Mouse (Mus musculus) cerebellum, adult 2 months (tissue): ENCODE results near the gene Il12a. TPM values are rescaled to one million over a fixed set of nuclear protein-coding genes. Genes with fewer than 3 reads are reported as not detected.
A peak's percentile ranks its signal among the peaks of the same experiment; 100 is the strongest.

Source experiments
- DNase-seq, 2 experiments: peaks; one replicate each; pipeline ENCODE4 v3.0.0; 2021
- H3K27ac ChIP-seq: fragments of 200-500 bp; 2 replicates; pipeline ENCODE4 v1.5.1; 2012; ENCODE audit warnings: low read length, control low read depth, inconsistent platforms; ENCODE audit not compliant: insufficient read depth
- H3K27me3 ChIP-seq: fragments of 200-500 bp; 2 replicates; pipeline ENCODE4 v1.6.1; 2012; ENCODE audit warnings: inconsistent platforms, mild to moderate bottlenecking, low read length, moderate library complexity; ENCODE audit not compliant: control insufficient read depth, insufficient read depth
- H3K4me1 ChIP-seq: fragments of 200-500 bp; 2 replicates; pipeline ENCODE4 v1.6.1; 2011; ENCODE audit warnings: low read length; ENCODE audit not compliant: control insufficient read depth, insufficient read depth
- H3K4me3 ChIP-seq: fragments of 200-500 bp; replicated peaks from 2 replicates; pipeline ENCODE3; 2011; ENCODE audit warnings: mild to moderate bottlenecking, low read depth, low read length, control low read depth; ENCODE audit not compliant: insufficient read depth
- CTCF ChIP-seq: fragments of 200-500 bp; IDR thresholded peaks from 2 replicates; pipeline ENCODE4 v1.5.1; 2011; ENCODE audit warnings: low read depth, mild to moderate bottlenecking, control low read depth, low read length, moderate library complexity, borderline replicate concordance; ENCODE audit not compliant: insufficient read depth
- POLR2A ChIP-seq: fragments of 200-500 bp; IDR thresholded peaks from 2 replicates; pipeline ENCODE4 v1.6.1; 2011; ENCODE audit warnings: low read length, control low read depth, borderline replicate concordance; ENCODE audit not compliant: insufficient read depth
- WGBS: fragments of 180-500 bp; shearing (Covaris S2); methylation state at CpG from one replicate; pipeline ENCODE4 v1.1.7; 2018; 5-methylcytosine and 5-hydroxymethylcytosine counted together
- polyA plus RNA-seq: library from polyadenylated mRNA; depleted of rRNA; stranded (reverse); fragments of >200 nt; gene quantifications from 2 replicates; pipeline ENCODE4 v1.2.3, GENCODE M21; 2012

Gene Il12a
- polyA plus RNA-seq, 1 experiment, result 1.1 TPM

- Histone ChIP-seq H3K27me3 (no peaks in the 10 kb centered on the region), H3K27ac (no peak overlapping the region), H3K4me3 (no peak overlapping the region), H3K4me1 (no peaks in the 10 kb centered on the region)
- WGBS, result 99% methylated on average over 6 of the region's 6 CpGs
- DNase-seq, result no peak
- TF ChIP-seq POLR2A (no peak), CTCF (no peak)
These were observed 30.4 kb upstream of the Il12a start for GRCm38 (mm10) chr3:68659996-68660395.

GRCm38 (mm10) chr3:68660538-68660937, 29.9 kb upstream of the Il12a start:
- 18% methylated on average over 4 of the region's 4 CpGs for WGBS
- TF ChIP-seq CTCF, result no peak
- TF ChIP-seq POLR2A, result no peak
- no peak overlapping the region for H3K4me3 ChIP-seq
- H3K27me3 ChIP-seq, result no peaks in the 10 kb centered on the region
- peak in 1 of 2 experiments; percentile 4 for DNase-seq
- no peak overlapping the region for H3K27ac ChIP-seq
- H3K4me1 ChIP-seq, result no peaks in the 10 kb centered on the region

GRCm38 (mm10) chr3:68662386-68662785, 28.1 kb upstream of the Il12a start:
- Histone ChIP-seq H3K4me3 (no peak overlapping the region), H3K27ac (no peak overlapping the region), H3K4me1 (no peaks in the 10 kb centered on the region), H3K27me3 (no peaks in the 10 kb centered on the region)
- 84% methylated on average over 5 of the region's 5 CpGs for WGBS
- no peak for DNase-seq
- TF ChIP-seq POLR2A, result no peak
- TF ChIP-seq CTCF, result no peak

- DNase-seq, result no peak
- WGBS, result 65% methylated on average over 6 of the region's 6 CpGs
- Histone ChIP-seq H3K4me1 (no peaks in the 10 kb centered on the region), H3K4me3 (no peak overlapping the region), H3K27me3 (no peaks in the 10 kb centered on the region), H3K27ac (no peak overlapping the region)
- no peak for TF ChIP-seq POLR2A
- no peak for TF ChIP-seq CTCF
These were observed 26.1 kb upstream of the Il12a start for GRCm38 (mm10) chr3:68664337-68664736.

GRCm38 (mm10) chr3:68666377-68666776, 24.1 kb upstream of the Il12a start:
- WGBS, result 94% methylated on average over 7 of the region's 7 CpGs
- no peak for DNase-seq
- Histone ChIP-seq H3K4me3 (no peak overlapping the region), H3K27ac (no peak overlapping the region), H3K27me3 (no peaks in the 10 kb centered on the region), H3K4me1 (no peaks in the 10 kb centered on the region)
- TF ChIP-seq POLR2A, result no peak
- no peak for TF ChIP-seq CTCF

GRCm38 (mm10) chr3:68667852-68668251, 22.6 kb upstream of the Il12a start:
- no peak overlapping the region for H3K4me3 ChIP-seq
- no peaks in the 10 kb centered on the region for H3K4me1 ChIP-seq
- 96% methylated on average over 1 of the region's 1 CpGs for WGBS
- H3K27me3 ChIP-seq, result no peaks in the 10 kb centered on the region
- H3K27ac ChIP-seq, result no peak overlapping the region
- no peak for DNase-seq
- TF ChIP-seq POLR2A (no peak), CTCF (no peak)

- 84% methylated on average over 5 of the region's 5 CpGs for WGBS
- Histone ChIP-seq H3K27ac (no peak overlapping the region), H3K4me3 (no peak overlapping the region), H3K4me1 (no peaks in the 10 kb centered on the region), H3K27me3 (no peaks in the 10 kb centered on the region)
- no peak for TF ChIP-seq POLR2A
- no peak for TF ChIP-seq CTCF
- no peak for DNase-seq
These were observed 20.9 kb upstream of the Il12a start for GRCm38 (mm10) chr3:68669418-68669974.

- Histone ChIP-seq H3K27ac (no peak overlapping the region), H3K4me1 (no peaks in the 10 kb centered on the region), H3K27me3 (no peaks in the 10 kb centered on the region), H3K4me3 (no peak overlapping the region)
- 100% methylated on average over 2 of the region's 2 CpGs for WGBS
- DNase-seq, result no peak
- TF ChIP-seq POLR2A (no peak), CTCF (no peak)
These were observed 15.7 kb upstream of the Il12a start for GRCm38 (mm10) chr3:68674721-68675120.
